Mouse (Mus musculus): ENCODE data around the gene Gm17509.

The Gm17509 gene

GRCm38 (mm10) chr13:117220501-117221321 is at the start of gene Gm17509:
Gene Gm17509 (minus strand): TSS chr13:117221075.
- DNase-seq, result peak; percentile 63

DNA sequence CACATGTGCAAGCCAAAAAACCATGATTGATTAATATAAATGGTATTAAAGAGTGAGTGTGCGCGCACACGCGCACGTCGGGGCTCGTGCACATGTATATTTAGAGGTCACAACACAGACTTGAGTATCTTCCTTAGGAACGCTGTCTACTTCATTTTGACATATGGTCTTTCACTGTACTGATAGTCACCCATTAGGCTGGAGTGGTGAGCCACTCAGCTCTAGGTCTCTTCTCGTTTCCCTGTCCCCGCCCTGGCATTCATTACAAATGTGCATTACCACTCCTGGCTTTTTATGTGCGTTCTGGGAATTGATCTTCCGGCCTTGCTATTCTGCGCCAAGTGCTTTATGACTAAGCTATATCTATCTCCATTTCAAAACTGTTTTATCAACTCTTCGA is 47.1 kb upstream of the Gm17509 start:
- no peak for DNase-seq

GRCm38 (mm10) chr13:117266156-117266555 is 45.3 kb upstream of the Gm17509 start:
- DNase-seq, result no peak

DNA sequence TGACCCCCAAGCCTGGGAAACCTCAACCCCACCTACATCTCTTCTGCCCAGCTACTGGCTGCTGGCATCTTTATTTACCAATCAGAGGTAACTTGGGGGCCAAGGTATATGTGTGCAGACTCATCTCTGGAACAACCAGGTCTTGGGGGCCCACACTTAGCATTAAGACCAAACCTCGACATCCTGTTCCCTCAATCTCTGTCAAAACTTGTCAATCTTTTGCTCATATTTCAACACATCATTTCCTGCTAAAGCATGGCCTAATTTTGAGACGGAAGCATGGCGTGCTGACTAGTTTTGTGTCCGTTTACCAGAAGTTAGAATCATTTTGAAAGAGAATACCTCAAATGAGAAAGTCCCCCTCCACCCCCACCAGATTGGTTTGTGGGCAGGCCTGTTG is 39.8 kb upstream of the Gm17509 start:
- DNase-seq, result no peak

GRCm38 (mm10) chr13:117242621-117243020 is 21.7 kb upstream of the Gm17509 start:
- no peak for DNase-seq

DNA sequence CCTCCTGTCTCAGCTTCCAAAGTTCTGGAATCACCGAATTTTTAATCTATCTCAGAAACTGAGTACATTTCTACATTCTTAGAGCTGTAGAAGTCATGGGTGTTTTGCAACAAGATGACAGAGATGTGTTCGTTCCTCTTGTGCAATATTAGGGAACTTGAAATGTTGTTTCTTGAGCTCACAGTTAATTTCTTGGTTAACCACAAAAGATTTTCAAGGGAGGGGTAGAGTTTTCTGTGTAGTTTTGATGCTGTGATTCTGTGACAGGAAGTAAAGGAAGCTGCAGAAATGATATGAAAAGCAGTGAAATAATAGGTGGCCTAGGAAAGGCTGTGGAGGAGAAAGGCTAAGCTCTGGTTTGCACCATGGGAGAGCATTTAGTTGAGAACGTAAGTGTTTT is 21.2 kb upstream of the Gm17509 start:
- no peak for DNase-seq

DNA sequence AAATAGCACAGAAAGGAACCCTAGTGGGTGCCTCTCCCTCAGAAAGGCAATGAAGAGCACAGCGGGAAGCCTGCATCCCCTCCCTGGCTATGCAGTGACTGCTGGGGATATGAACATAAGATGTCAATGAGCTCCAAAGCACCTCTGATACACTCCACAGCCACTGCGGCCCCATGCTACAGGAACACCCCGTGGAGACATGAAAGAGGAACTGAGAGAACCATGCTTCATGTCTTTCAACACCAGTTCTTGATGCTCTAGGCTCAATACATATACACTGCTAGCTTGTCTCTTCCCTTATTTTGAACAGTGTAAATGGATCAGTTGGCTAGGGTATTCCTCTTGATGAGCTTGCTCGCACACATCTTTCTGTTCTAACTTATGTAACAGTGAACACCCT is 16.2 kb upstream of the Gm17509 start:
- no peak for DNase-seq

GRCm38 (mm10) chr13:117235530-117236212 is 14.8 kb upstream of the Gm17509 start:
- no peak for DNase-seq

GRCm38 (mm10) chr13:117234486-117234885 is 13.6 kb upstream of the Gm17509 start:
- DNase-seq, result no peak

GRCm38 (mm10) chr13:117233808-117234207 is 12.9 kb upstream of the Gm17509 start:
- no peak for DNase-seq

GRCm38 (mm10) chr13:117230371-117231110 is 9.7 kb upstream of the Gm17509 start:
- DNase-seq, result no peak

DNA sequence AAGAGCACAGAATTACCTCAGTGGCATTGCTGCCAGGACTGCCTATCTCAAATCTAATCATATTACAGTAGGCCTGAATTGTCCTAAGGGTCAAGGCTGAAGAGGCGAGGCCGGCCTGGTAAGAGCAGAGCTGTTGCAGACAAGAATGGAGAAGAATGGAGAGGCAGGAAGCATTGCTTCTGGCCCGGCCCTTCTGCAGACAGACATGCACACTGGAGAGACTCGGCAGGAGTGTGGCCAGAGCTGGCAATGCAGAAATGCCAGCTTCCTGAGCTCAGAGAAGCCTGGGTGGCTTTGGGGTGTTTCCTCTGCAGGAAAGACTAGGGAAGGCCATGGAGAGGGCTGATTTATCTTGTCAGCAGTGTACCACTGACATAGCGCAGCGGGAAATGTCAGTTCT is 4.7 kb upstream of the Gm17509 start:
- no peak for DNase-seq

DNA sequence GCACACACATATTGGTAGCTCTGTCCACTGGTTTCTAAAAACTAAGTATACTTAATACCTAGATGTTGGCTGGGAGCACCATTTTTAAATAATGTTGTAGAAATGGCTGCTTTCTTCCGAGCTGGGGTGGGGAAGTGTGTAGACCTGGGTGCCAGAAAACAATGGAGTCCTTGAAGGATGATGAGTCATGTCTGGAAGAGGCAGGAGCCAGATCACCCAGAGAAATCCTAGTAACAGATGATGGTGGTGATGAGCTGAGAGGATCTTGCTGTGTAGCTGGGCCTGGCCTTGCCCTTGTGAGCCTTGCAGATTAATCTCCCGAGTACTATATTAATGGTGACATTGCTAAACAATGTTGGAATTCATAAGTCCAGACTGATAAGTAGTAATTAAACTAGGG is 4.0 kb upstream of the Gm17509 start:
- no peak for DNase-seq

DNA sequence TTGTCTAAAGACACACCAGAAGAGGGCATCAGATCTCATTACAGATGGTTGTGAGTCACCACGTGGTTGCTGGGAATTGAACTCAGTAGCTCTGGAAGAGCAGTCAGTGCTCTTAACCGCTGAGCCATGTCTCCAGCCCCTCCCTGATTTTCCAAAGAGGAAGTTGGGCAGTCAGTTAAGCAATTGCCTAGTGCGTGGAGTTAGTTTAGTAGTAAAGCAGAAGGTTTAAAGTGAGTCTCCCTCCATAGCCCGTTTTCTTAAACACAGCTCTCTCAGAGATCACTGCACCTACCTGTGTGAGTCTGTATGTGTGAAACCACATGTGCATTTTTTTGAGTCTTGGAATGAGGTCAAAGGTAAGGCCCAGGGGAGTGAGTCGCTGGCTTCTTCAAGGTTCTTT is 2.2 kb upstream of the Gm17509 start:
- DNase-seq, result no peak

- no peak for DNase-seq
Observed at GRCm38 (mm10) chr13:117219871-117220500, 889 bp downstream of the Gm17509 start.

GRCm38 (mm10) chr13:117218092-117218491 is 2.8 kb downstream of the Gm17509 start:
- DNase-seq, result no peak

GRCm38 (mm10) chr13:117217621-117218020 is 3.3 kb downstream of the Gm17509 start:
- DNase-seq, result no peak

GRCm38 (mm10) chr13:117216752-117217363 is 4.0 kb downstream of the Gm17509 start:
- DNase-seq, result no peak

GRCm38 (mm10) chr13:117216126-117216525 is 4.7 kb downstream of the Gm17509 start:
- no peak for DNase-seq

DNA sequence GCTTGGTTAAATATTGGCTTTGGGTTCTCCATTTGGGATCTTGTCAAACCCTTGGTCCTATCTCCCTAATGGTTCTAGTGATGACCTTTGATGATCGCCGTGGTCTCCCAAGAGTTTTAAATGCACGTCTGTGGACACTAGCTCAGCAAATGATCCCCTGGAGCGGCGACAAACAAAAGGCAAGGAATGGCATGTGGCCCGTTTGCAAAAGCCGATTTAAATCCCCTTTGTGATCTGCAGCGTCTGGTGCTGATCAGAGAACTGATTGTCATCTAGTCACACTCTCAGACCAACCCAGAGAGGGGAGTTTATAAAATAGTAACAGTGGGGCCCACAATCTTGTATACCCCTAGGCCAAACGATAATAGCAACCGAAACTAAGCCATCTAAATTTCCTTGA is 5.4 kb downstream of the Gm17509 start:
- no peak for DNase-seq

DNA sequence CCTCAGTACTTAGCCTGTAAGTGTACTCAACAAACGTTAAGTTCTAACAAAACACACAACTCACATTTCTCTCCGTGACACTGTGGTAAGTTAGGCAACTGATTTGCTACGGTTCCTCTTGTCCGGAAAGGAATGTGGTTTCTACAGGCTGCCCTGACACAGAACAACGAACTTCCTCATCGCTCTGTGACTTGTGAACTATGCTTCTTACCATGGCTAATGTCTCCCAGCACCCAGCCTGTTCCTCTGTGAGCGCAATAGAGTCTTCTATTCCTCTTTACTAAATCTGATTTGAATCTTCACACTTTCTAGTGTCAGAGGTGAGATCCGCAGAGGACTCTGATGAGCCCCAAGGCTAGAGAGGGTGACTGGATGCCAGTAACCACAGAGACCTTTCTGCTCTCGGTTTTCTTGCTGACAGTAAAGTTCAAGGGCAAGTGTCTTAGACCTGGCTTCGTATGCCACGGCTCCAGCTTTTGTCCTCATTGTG is 9.4 kb downstream of the Gm17509 start:
- DNase-seq, result no peak

GRCm38 (mm10) chr13:117208236-117208635 is 12.6 kb downstream of the Gm17509 start, which contains the start of gene Emb:
Gene Emb (plus strand): TSS chr13:117208536.
- DNase-seq, result no peak

All from right cerebral cortex, postnatal 14 days (tissue).